Mouse (Mus musculus): ENCODE measurements around the gene Ccdc82. TPM values are rescaled to one million over a fixed set of nuclear protein-coding genes. Genes with fewer than 3 reads are reported as not detected.

Ccdc82 gene
- polyA plus RNA-seq, 1 experiment = 33.4 TPM

GRCm38 (mm10) chr9:13273219-13273618, 26.5 kb downstream of the Ccdc82 start:
- TF ChIP-seq POLR2A (IDR thresholded peaks at IDR 0.05; ENCODE audit: borderline replicate concordance, insufficient read depth, low read length) (no peak), CTCF (IDR thresholded peaks at IDR 0.05; ENCODE audit: borderline replicate concordance, insufficient read depth, low read depth, low read length) (no peak)
- Histone ChIP-seq H3K4me3 (replicated peaks; ENCODE audit: insufficient read depth, low read depth, low read length) (no peak overlapping the region), H3K27me3 (ENCODE audit: control insufficient read depth, insufficient read depth, low read length) (no peaks in the 10 kb centered on the region), H3K27ac (ENCODE audit: insufficient read depth, low read length) (no peak overlapping the region), H3K4me1 (ENCODE audit: control insufficient read depth, insufficient read depth, low read length) (no peaks in the 10 kb centered on the region)
- DNase-seq = no peak
- 91% methylated on average over 1 of the region's 1 CpGs for WGBS

DNA sequence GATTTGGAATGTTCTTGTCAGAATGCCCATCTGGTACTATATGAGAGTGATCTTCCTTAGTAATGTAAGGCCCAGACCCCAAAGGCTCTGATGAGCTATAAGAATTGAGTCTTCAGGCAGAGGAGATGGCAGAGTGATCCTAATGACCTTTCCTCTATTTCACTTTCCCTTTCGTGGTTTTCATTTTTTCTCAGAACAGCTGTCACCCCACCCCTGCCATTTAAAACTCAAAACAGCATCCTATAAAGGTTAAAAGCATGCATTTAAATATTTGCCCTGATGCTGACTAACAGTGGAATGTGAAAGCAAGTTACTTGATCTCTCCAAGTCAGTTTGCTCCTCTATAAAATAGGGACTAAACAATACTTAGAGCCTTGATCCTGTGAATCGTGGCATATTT, 40.7 kb downstream of the Ccdc82 start:
- DNase-seq = no peak
- WGBS = 68% methylated on average over 2 of the region's 2 CpGs
- H3K4me3 ChIP-seq (replicated peaks; ENCODE audit: insufficient read depth, low read depth, low read length) = no peak overlapping the region
- no peaks in the 10 kb centered on the region for H3K4me1 ChIP-seq (ENCODE audit: control insufficient read depth, insufficient read depth, low read length)
- no peak for TF ChIP-seq POLR2A (IDR thresholded peaks at IDR 0.05; ENCODE audit: borderline replicate concordance, insufficient read depth, low read length)
- no peak for TF ChIP-seq CTCF (IDR thresholded peaks at IDR 0.05; ENCODE audit: borderline replicate concordance, insufficient read depth, low read depth, low read length)
- no peaks in the 10 kb centered on the region for H3K27me3 ChIP-seq (ENCODE audit: control insufficient read depth, insufficient read depth, low read length)
- H3K27ac ChIP-seq (ENCODE audit: insufficient read depth, low read length) = no peak overlapping the region

GRCm38 (mm10) chr9:13296274-13297121, 49.7 kb downstream of the Ccdc82 start:
- Histone ChIP-seq H3K4me3 (replicated peaks; ENCODE audit: insufficient read depth, low read depth, low read length) (peak overlapping the region; percentile 89), H3K27me3 (ENCODE audit: control insufficient read depth, insufficient read depth, low read length) (no peaks in the 10 kb centered on the region), H3K4me1 (ENCODE audit: control insufficient read depth, insufficient read depth, low read length) (peaks cover 1% of the 10 kb centered on the region; the same call in 1 of the 2 replicates), H3K27ac (ENCODE audit: insufficient read depth, low read length) (peak overlapping the region; percentile 81)
- TF ChIP-seq CTCF (IDR thresholded peaks at IDR 0.05; ENCODE audit: borderline replicate concordance, insufficient read depth, low read depth, low read length) (peak; percentile 56), POLR2A (IDR thresholded peaks at IDR 0.05; ENCODE audit: borderline replicate concordance, insufficient read depth, low read length) (peak; percentile 47; the same call in 1 of the 2 replicates)
- peak; percentile 86 to 89 for DNase-seq
- under 1% methylated on average over 28 of the region's 28 CpGs for WGBS

DNA sequence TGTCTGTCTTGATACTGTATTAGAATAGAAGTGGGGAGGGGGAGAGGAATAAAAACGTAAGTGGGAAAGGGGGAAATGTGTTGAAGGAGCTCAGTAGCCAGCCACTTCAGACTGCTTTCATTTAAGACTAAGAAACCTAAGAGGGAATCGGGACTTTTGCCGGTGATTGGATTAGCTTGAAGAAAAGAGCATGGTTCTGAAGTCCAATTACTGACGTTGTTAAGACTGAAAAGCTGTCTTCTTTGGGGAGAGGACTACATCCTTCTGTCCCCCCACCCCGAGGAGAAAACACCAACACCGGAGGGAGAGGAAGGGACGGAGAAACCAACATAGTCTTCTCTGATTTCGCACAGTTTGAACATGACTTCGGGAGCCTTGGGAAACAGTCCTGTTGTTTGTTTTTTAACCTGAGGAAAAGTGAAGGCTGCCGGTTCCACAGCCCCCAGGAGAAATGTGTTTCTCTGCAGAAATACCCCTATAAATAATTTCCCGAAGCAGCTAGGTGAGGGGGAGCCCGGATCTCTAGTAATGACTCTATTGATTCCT, 50.4 kb downstream of the Ccdc82 start:
- DNase-seq = peak in 1 of 2 experiments; percentile 44
- under 1% methylated on average over 12 of the region's 12 CpGs for WGBS
- H3K4me1 ChIP-seq (ENCODE audit: control insufficient read depth, insufficient read depth, low read length) = peaks cover 3% of the 10 kb centered on the region; the same call in 1 of the 2 replicates

GRCm38 (mm10) chr9:13297668-13298512, 51.1 kb downstream of the Ccdc82 start, which contains the start of gene Maml2:
Maml2 (plus strand) TSS chr9:13297957.
- Histone ChIP-seq H3K4me3 (replicated peaks; ENCODE audit: insufficient read depth, low read depth, low read length) (peak within 1 kb of the TSS; percentile 89), H3K27ac (ENCODE audit: insufficient read depth, low read length) (peak within 1 kb of the TSS; percentile 61), H3K4me1 (ENCODE audit: control insufficient read depth, insufficient read depth, low read length) (peaks cover 3% of the 10 kb centered on the region; the same call in 1 of the 2 replicates), H3K27me3 (ENCODE audit: control insufficient read depth, insufficient read depth, low read length) (no peaks in the 10 kb centered on the region)
- no peak; the same call in 1 of the 2 replicates for TF ChIP-seq CTCF (IDR thresholded peaks at IDR 0.05; ENCODE audit: borderline replicate concordance, insufficient read depth, low read depth, low read length)
- TF ChIP-seq POLR2A (IDR thresholded peaks at IDR 0.05; ENCODE audit: borderline replicate concordance, insufficient read depth, low read length) = peak; percentile 36; the same call in 1 of the 2 replicates
- WGBS = under 1% methylated on average over 23 of the region's 23 CpGs
- peak; percentile 69 to 72 for DNase-seq

More for the DNA sequence above, 50.4 kb downstream of the Ccdc82 start:
- peak overlapping the region; percentile 61; the same call in 1 of the 2 replicates for H3K27ac ChIP-seq (ENCODE audit: insufficient read depth, low read length)
- TF ChIP-seq CTCF (IDR thresholded peaks at IDR 0.05; ENCODE audit: borderline replicate concordance, insufficient read depth, low read depth, low read length) = no peak
- TF ChIP-seq POLR2A (IDR thresholded peaks at IDR 0.05; ENCODE audit: borderline replicate concordance, insufficient read depth, low read length) = no peak
- H3K4me3 ChIP-seq (replicated peaks; ENCODE audit: insufficient read depth, low read depth, low read length) = peak overlapping the region; percentile 89
- H3K27me3 ChIP-seq (ENCODE audit: control insufficient read depth, insufficient read depth, low read length) = no peaks in the 10 kb centered on the region

- H3K4me3 ChIP-seq (replicated peaks; ENCODE audit: insufficient read depth, low read depth, low read length) = peak overlapping the region; percentile 89
- no peak for DNase-seq
- 4% methylated on average over 9 of the region's 9 CpGs for WGBS
- no peaks in the 10 kb centered on the region for H3K27me3 ChIP-seq (ENCODE audit: control insufficient read depth, insufficient read depth, low read length)
- H3K4me1 ChIP-seq (ENCODE audit: control insufficient read depth, insufficient read depth, low read length) = peaks cover 3% of the 10 kb centered on the region; the same call in 1 of the 2 replicates
- H3K27ac ChIP-seq (ENCODE audit: insufficient read depth, low read length) = peak overlapping the region; percentile 40
- no peak for TF ChIP-seq CTCF (IDR thresholded peaks at IDR 0.05; ENCODE audit: borderline replicate concordance, insufficient read depth, low read depth, low read length)
- TF ChIP-seq POLR2A (IDR thresholded peaks at IDR 0.05; ENCODE audit: borderline replicate concordance, insufficient read depth, low read length) = no peak
Observed at GRCm38 (mm10) chr9:13298513-13298878, 51.7 kb downstream of the Ccdc82 start.

DNA sequence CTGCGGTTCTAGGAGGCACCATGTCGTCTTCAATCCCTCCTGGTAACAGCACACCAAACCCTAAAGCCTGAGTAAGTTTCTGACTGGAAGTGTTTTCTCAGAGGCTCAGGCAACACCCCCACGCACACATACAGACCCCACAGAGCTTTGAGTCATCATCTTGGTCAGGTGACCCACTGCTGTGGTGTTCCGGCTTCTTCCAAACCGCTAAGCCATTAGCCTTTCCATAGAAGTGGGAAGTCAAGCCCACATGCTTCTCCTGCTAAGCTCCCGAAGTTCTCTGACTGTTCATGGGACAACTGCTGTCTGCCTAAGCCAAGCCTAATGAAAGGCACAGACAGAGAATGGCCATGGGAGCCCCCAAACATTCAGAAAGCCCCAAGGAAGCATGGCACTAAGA, 52.4 kb downstream of the Ccdc82 start:
- TF ChIP-seq CTCF (IDR thresholded peaks at IDR 0.05; ENCODE audit: borderline replicate concordance, insufficient read depth, low read depth, low read length) (no peak), POLR2A (IDR thresholded peaks at IDR 0.05; ENCODE audit: borderline replicate concordance, insufficient read depth, low read length) (no peak)
- peaks cover 7% of the 10 kb centered on the region; the same call in 1 of the 2 replicates for H3K4me1 ChIP-seq (ENCODE audit: control insufficient read depth, insufficient read depth, low read length)
- peak overlapping the region; percentile 49 for H3K4me3 ChIP-seq (replicated peaks; ENCODE audit: insufficient read depth, low read depth, low read length)
- peak overlapping the region; percentile 46 for H3K27ac ChIP-seq (ENCODE audit: insufficient read depth, low read length)
- H3K27me3 ChIP-seq (ENCODE audit: control insufficient read depth, insufficient read depth, low read length) = no peaks in the 10 kb centered on the region
- WGBS = 19% methylated on average over 6 of the region's 6 CpGs
- DNase-seq = peak; percentile 42 to 43
